Comparison of ENCODE assay signal across 8 mouse cellular contexts in the genomic region with DNA sequence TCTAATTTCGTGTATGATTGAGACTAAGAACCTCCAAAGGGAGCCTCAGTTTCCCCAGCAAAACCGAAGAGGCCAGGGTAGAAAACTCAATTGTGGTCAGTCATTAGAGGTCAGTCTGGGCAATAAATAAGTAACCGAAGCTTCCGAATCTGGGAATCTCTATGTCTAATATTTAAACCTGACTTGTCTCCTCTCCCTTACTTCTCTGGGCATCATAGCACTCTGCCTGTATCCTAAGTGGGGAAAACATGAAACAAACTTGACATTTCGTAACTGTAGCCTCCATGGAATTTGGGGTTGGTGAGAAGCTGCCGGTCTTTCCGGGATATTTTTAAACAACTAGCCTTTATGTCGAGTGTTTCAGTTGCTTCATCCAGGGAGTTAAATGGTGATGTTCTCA. TPM values are rescaled to one million over a fixed set of nuclear protein-coding genes. Genes with fewer than 3 reads are reported as not detected.
DNase-seq lines count a peak whose midpoint lies in the region; ATAC-seq and TF ChIP-seq lines count a peak whose summit lies in the region.

No protein-coding gene starts in this region.

- H3K9ac ChIP-seq in embryonic facial prominence, embryonic 12.5 days = no peak overlapping the region
- H3K9ac ChIP-seq in kidney, embryonic 14.5 days (ENCODE audit: low read depth, low read length) = no peak overlapping the region

- H3K4me2 ChIP-seq in embryonic facial prominence, embryonic 12.5 days (replicated peaks) = peak overlapping the region; percentile 40; the same call in 1 of the 2 replicates
- H3K4me2 ChIP-seq in kidney, embryonic 14.5 days (replicated peaks; ENCODE audit: low read depth, low read length) = peak overlapping the region; percentile 50
- peak overlapping the region; percentile 71 for H3K4me2 ChIP-seq in myocyte (ENCODE audit: low read depth)

- H3K4me3 ChIP-seq in embryonic facial prominence, embryonic 12.5 days = no peak overlapping the region
- H3K4me3 ChIP-seq in embryonic facial prominence, embryonic 10.5 days = no peak overlapping the region
- no peak overlapping the region for H3K4me3 ChIP-seq in kidney, embryonic 14.5 days (ENCODE audit: low read length)
- no peak overlapping the region for H3K4me3 ChIP-seq in myocyte

- no peak for ATAC-seq in embryonic facial prominence, embryonic 12.5 days (ENCODE audit: insufficient number of reproducible peaks, insufficient read depth, low FRiP score, low TSS enrichment)
- no peak for ATAC-seq in kidney, embryonic 14.5 days (ENCODE audit: low FRiP score, low TSS enrichment)
- ATAC-seq in granulocyte monocyte progenitor cell, adult 5-6 weeks (replicated peaks; ENCODE audit: poor library complexity, severe bottlenecking) = 0 out of 2 replicates have a peak, but pooled peaks have one; percentile 1
- no peak for ATAC-seq in erythroblast, adult 5-6 weeks (replicated peaks; ENCODE audit: low FRiP score, poor library complexity, severe bottlenecking)

- H3K27me3 ChIP-seq in embryonic facial prominence, embryonic 12.5 days = no peaks in the 10 kb centered on the region
- no peaks in the 10 kb centered on the region for H3K27me3 ChIP-seq in embryonic facial prominence, embryonic 10.5 days (replicated peaks; ENCODE audit: low read depth, poor library complexity, severe bottlenecking)
- H3K27me3 ChIP-seq in kidney, embryonic 14.5 days (ENCODE audit: control insufficient read depth, insufficient read depth, low read length) = no peaks in the 10 kb centered on the region
- no peaks in the 10 kb centered on the region for H3K27me3 ChIP-seq in myocyte (ENCODE audit: control insufficient read depth, insufficient read depth, insufficient read length)

- no peak for TF ChIP-seq POLR2A in myocyte (IDR thresholded peaks at IDR 0.05; ENCODE audit: insufficient read length, low read depth)

- no peaks in the 10 kb centered on the region for H3K9me3 ChIP-seq in embryonic facial prominence, embryonic 12.5 days
- H3K9me3 ChIP-seq in embryonic facial prominence, embryonic 10.5 days = no peaks in the 10 kb centered on the region
- no peaks in the 10 kb centered on the region for H3K9me3 ChIP-seq in kidney, embryonic 14.5 days (ENCODE audit: control insufficient read depth, low read length)

- no peak for DNase-seq in embryonic facial prominence, embryonic 10.5 days (ENCODE audit: low spot score)
- DNase-seq in kidney, adult 18-20 months = no peak
- DNase-seq in frontal cortex, postnatal 14 days (ENCODE audit: low spot score in 2 of 2) = no peak

- no peak overlapping the region for H3ac ChIP-seq in myocyte (ENCODE audit: control insufficient read depth, insufficient read length)

- no peaks in the 10 kb centered on the region for H3K36me3 ChIP-seq in embryonic facial prominence, embryonic 12.5 days
- H3K36me3 ChIP-seq in embryonic facial prominence, embryonic 10.5 days (replicated peaks) = no peaks in the 10 kb centered on the region
- H3K36me3 ChIP-seq in kidney, embryonic 14.5 days (ENCODE audit: control insufficient read depth, insufficient read depth, low read length) = no peaks in the 10 kb centered on the region
- no peaks in the 10 kb centered on the region for H3K36me3 ChIP-seq in myocyte (ENCODE audit: control insufficient read depth, insufficient read depth)

- H3K4me1 ChIP-seq in embryonic facial prominence, embryonic 12.5 days = no peaks in the 10 kb centered on the region; the same call in 1 of the 2 replicates
- peaks cover 20% of the 10 kb centered on the region for H3K4me1 ChIP-seq in embryonic facial prominence, embryonic 10.5 days
- H3K4me1 ChIP-seq in kidney, embryonic 14.5 days (ENCODE audit: control insufficient read depth, insufficient read depth, low read length) = peaks cover 19% of the 10 kb centered on the region

- H3K27ac ChIP-seq in embryonic facial prominence, embryonic 12.5 days = no peak overlapping the region
- H3K27ac ChIP-seq in embryonic facial prominence, embryonic 10.5 days (replicated peaks) = no peak overlapping the region
- peak overlapping the region; percentile 0; the same call in 1 of the 2 replicates for H3K27ac ChIP-seq in kidney, embryonic 14.5 days (ENCODE audit: low read depth, low read length)

- no peaks in the 10 kb centered on the region for H3K79me2 ChIP-seq in myocyte (ENCODE audit: control insufficient read depth, insufficient read depth)

- 76% methylated on average over 8 of the region's 8 CpGs for WGBS in embryonic facial prominence, embryonic 12.5 days
- WGBS in embryonic facial prominence, embryonic 10.5 days = 84% methylated on average over 8 of the region's 8 CpGs
- WGBS in kidney, embryonic 14.5 days = 67% methylated on average over 8 of the region's 8 CpGs

TF ChIP-seq in myocyte, 11 proteins besides CTCF, POLR2A, EP300 and RAD21:
- TF ChIP-seq E2F4 (IDR thresholded peaks at IDR 0.05; ENCODE audit: insufficient read depth) (no peak), USF1 (IDR thresholded peaks at IDR 0.05; ENCODE audit: low read depth) (no peak), POLR2AphosphoS2 (IDR thresholded peaks at IDR 0.05; ENCODE audit: insufficient read length, low read depth) (no peak), CEBPB (IDR thresholded peaks at IDR 0.05; ENCODE audit: insufficient read depth, poor library complexity, severe bottlenecking) (no peak), MYOG (IDR thresholded peaks at IDR 0.05; ENCODE audit: control insufficient read depth in 1 of 3, insufficient read depth in 1 of 3, insufficient read length in 2 of 3, low read depth in 2 of 3) (no peak), SRF (IDR thresholded peaks at IDR 0.05; ENCODE audit: control insufficient read depth, insufficient read length, low read depth) (no peak), MAX (IDR thresholded peaks at IDR 0.05; ENCODE audit: low read depth) (no peak), TCF12 (IDR thresholded peaks at IDR 0.05; ENCODE audit: insufficient read depth, poor library complexity, severe bottlenecking) (no peak), REST (IDR thresholded peaks at IDR 0.05; ENCODE audit: insufficient read depth, insufficient read length) (no peak), MYOD1 (IDR thresholded peaks at IDR 0.05; ENCODE audit: control insufficient read depth in 1 of 3, insufficient read length in 2 of 3, low read depth in 2 of 3) (no peak), TCF3 (IDR thresholded peaks at IDR 0.05; ENCODE audit: insufficient read length, low read depth) (no peak)

RNA-seq across cellular contexts. Expression of a gene that starts 0.3 kb away (rescaled TPM):
- 2.1 and 2.9 TPM in 2 replicates for polyA plus RNA-seq in embryonic facial prominence, embryonic 12.5 days (2016; fragmentation: Nextera tagmentation; extraction: Ambion mirVana)
- 2.1 and 2.9 TPM in 2 replicates for polyA plus RNA-seq in embryonic facial prominence, embryonic 10.5 days (2016; fragmentation: Nextera tagmentation; extraction: Ambion mirVana)
- polyA plus RNA-seq in kidney, embryonic 14.5 days (2014; fragmentation: Nextera tagmentation; extraction: Ambion mirVana) = 3.4 and 6.9 TPM in 2 replicates
- 14.8 and 36.7 TPM in 2 replicates for total RNA-seq in granulocyte monocyte progenitor cell, adult 5-6 weeks (2014; fragmentation: Nextera tagmentation)
- total RNA-seq in granulocyte monocyte progenitor cell, adult 5-6 weeks (2017) = 8.4 and 8.9 TPM in 2 replicates
- polyA plus RNA-seq in myocyte (2012; fragmentation: generic; extraction: Trizol) = 5.3 TPM
- 8.6 and 9.4 TPM in 2 replicates for total RNA-seq in erythroblast, adult 5-6 weeks (2015; ENCODE audit: low replicate concordance)
- 2.2 and 5.7 TPM in 2 replicates for total RNA-seq in erythroblast, adult 5-6 weeks (2017; ENCODE audit: low replicate concordance)
